Mouse (Mus musculus): Measurements from ENCODE around the gene Fam186b.

Gene Fam186b

DNA sequence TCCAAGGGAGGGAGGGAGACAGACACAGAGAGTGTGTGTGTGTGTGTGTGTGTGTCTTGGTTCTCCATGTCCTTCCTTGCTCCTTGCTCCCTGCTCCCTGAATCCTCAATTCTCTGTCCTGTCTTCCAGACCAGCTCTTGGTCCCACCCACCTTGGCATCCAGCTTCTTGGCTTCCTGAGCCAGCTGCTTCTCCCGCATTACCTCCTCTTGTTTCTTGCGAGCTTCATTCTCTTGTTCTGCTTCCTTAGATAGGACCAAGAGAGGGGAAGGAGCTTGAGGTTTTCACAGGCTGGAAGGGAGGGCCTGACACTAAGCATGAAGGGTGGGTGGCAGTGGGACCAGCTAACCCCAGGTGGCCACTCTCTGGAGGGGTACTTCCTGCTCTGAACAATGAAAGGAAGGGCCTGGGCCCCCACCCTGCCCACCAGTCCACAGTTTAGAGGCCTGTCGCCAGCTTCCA is 23.8 kb upstream of the Fam186b start:
- DNase-seq: no peak

DNA sequence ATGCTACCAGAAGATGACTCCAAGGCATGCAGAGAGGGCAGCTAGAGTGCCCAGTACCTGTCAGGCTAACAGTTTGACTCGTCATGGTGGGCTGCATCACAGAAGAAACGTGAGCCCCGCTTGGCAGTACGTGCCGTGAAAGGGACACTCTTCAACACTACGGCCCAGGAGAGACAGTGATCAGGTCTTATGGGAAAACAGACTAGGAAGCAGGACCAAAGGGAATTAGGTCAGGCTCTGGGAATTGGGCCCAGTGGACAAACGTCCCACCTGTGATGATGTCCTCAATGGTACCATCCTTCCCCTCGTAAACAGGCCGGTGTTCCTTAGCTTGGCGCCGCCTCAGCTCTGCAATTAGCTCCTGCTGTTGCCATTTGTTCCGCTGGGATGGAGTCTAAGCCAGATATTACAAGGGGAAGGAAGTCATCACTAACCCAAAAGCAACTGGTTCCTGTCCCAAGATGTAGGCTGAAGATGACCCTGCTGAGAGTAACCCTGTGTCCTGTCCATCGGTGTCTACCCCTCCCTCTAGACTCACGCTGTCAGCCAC is 23.2 kb upstream of the Fam186b start:
- DNase-seq: peak; percentile 57

DNA sequence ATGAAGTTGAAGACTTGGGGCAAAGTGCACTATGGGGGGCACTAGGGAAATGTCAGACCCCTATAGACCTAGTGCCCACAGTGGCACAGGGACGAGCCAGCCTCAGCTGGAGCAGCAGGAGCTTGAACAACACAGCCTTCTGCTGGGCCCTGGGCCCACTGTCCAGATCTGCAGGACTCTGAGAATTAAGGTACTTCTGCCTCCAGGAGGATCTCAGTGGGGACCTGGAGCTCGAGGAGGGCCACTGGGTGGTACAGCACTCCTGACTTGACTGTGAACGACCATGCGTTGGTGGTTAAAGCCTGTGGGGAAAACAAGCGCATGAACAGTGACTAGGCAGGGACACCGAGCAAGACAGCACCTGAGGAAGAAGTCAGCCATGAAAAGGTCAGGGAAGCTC is 22.4 kb upstream of the Fam186b start:
- no peak for DNase-seq

DNA sequence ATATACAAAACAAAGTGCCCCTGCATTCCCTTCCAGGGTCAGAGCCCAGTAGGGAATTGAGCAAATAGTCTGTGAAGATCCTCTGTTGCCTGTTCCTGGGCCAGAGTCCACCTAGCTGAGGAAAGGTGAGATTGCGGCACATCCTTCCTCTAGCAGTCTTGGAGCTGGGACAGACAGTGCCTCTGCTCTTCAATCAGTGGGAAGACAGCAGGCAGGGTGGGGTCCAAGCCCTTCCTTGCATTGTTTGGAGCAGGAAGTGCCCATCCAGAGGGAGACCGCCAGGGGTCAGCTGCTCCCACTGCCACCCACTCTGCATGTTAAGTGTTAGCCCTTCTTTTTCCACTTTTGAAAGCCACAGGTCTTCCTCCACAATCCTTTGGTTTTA is 21.6 kb upstream of the Fam186b start:
- DNase-seq: no peak

GRCm38 (mm10) chr15:99316314-99317266 is 20.9 kb upstream of the Fam186b start:
- peak; percentile 77 for DNase-seq

GRCm38 (mm10) chr15:99314891-99315290 is 19.2 kb upstream of the Fam186b start:
- no peak for DNase-seq

DNA sequence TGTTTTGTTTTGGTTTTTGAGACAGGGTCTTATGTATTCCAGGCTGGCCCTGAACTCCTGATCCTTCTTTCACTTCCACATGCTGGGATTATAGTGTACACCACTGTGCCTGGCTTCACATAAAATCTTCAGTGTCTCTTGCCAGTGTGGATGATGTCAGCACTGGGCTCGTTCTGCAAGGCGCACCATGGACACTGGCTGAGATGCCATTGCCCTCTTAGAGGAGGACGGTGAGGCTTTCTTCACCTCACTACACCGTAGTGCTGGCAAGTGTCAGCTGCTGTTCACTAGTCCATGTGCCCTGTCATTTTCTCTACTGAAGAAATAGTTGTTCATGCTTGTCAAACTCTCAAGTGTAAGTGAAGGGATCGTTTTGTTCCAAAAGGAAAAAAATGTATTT is 14.9 kb upstream of the Fam186b start:
- no peak for DNase-seq

GRCm38 (mm10) chr15:99309549-99309948 is 13.9 kb upstream of the Fam186b start:
- no peak for DNase-seq

DNA sequence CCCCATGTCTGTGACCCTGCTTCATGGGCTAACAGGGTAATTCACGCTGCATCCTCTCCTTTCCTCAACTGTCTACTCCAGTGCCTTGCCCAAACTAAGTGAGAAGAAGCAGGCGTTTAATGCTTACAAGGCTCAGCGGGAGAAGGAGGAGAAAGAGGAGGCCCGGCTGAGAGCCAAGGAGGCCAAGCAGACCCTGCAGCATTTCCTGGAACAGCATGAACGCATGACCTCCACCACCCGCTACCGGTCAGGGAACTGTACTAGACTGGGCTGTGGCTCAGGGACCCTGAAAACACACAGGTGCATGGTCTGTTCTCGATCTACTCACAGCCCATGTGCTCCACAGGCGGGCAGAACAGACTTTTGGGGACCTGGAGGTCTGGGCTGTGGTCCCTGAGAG is 11.8 kb upstream of the Fam186b start:
- no peak for DNase-seq

DNA sequence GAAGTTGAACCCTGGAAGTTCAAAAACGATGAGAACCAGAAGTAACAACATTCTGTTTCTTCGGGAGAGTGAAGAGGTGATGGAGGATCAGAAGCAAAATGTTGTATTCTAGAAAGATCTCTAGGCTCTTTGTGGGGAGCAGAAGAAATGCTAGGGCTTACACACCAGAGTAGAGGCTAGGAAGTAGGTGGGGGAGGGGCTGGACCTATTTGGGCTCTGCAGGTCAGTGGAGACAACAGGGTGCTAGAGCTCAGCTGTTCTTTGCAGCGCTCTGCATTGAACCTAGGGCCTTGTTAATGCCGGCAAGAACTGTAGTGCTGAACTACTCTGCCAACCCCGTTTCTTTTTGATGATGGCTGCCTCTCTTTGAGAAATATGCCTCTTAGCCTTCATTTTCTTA is 525 bp upstream of the Fam186b start:
- DNase-seq: peak; percentile 25

- DNase-seq: peak; percentile 91
These were observed 794 bp downstream of the Fam186b start, which contains the start of gene Prpf40b for GRCm38 (mm10) chr15:99294813-99295374. TSS of gene Prpf40b (plus strand) at chr15:99295087.

DNA sequence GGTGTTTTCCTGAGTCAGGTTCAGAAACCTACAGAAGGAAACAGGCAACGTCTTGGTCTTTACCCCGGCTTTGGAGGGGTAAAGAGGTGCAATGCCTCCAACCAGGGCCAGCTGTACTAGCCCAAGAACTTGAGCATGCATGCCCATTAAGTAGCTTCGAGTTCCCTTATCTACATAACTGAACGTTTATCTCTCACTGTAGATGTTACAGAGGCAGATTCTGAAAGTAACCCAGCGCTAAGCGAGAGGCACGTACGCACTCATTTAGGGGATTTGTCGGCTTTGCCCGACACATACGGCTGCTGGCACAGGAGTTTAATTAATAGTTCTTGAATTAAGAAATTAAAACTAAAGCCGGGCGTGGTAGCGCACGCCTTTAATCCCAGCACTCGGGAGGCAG is 1.4 kb downstream of the Fam186b start:
- DNase-seq: no peak

DNA sequence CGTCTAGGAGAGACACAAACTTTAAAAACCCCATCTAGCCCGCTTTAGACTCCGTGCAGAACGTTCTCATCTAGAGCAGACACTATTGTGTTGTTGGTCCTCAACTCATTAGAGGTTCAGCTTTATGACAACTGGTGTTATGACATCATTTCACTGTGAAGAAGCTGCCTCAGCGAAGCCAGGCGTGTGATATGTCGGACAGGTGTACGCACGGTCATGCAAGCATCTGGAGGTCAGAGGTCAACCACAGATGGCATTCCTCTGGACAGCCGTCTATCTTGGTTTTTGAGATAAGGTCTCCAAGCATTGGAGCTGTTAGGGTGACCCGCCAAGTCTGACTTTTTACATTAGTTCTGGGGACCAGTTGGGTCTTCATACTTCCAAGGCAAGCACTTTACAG is 5.1 kb downstream of the Fam186b start:
- DNase-seq: no peak

- no peak for DNase-seq
These were observed 10.5 kb downstream of the Fam186b start for GRCm38 (mm10) chr15:99285189-99285535.

GRCm38 (mm10) chr15:99284527-99285188 is 11.0 kb downstream of the Fam186b start:
- no peak for DNase-seq

- no peak for DNase-seq
These were observed 12.2 kb downstream of the Fam186b start for GRCm38 (mm10) chr15:99283456-99283855.

DNA sequence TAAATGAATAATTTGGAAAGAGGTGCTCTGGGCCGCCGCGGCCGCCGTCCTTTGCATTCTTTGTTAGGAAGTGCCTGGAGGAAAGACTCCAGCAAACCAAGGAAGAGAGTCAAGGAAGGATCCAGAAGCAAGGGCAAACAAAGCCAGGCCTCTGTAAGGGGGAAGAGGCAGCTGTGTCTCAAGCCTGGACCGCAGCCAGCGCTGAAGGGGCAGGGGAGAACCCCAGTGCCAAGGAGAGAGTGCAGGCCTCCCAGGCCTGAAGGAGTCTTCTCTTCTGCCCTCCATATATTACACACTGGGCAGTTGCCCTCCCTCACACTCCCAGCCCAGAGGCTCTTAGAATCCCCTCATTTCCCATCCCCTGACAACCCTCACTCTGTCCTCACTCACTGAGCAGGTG is 17.4 kb downstream of the Fam186b start:
- DNase-seq: no peak

DNA sequence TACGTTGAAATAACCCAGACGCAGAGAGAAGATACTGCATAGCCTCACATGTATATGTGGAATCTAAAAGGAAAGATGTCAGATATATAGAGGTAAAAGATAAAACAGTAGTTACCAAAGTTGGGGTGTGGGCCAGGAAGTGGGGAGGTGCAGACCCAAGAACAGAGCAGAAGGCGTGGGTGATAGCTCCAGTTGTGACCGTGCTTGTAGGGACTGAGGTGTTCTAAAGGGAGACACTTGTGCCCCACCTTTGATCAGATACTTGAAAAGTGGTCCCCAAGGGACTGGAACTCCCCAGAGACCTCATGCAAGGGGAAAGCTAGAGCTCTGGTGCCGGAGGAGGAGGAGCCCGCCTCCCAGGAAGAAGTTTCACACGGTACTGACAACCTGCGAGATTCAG is 19.6 kb downstream of the Fam186b start:
- DNase-seq: no peak

DNA sequence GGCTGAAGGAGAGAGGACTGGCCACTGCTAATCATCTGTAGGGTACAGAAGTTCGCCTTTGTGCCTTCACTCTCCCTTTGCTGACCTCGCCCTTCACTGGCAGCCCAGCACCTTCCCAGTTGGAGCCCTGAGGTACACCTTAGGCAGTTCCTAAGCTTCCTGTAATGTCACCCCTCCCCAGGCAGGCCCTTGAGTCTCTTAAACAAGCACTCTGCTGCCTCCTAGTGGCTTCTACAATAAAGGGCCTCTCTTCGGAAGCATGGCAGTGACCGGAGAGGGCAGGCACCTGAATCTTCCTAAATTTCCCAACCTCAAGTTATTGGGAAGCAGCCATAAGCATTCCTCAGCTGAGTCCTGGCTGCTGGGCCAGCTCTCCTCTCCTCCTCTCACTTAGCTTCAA is 30.0 kb downstream of the Fam186b start:
- peak; percentile 62 for DNase-seq

- DNase-seq: no peak
These were observed 31.3 kb downstream of the Fam186b start for GRCm38 (mm10) chr15:99264363-99264762.

GRCm38 (mm10) chr15:99262702-99263101 is 33.0 kb downstream of the Fam186b start:
- no peak for DNase-seq

DNA sequence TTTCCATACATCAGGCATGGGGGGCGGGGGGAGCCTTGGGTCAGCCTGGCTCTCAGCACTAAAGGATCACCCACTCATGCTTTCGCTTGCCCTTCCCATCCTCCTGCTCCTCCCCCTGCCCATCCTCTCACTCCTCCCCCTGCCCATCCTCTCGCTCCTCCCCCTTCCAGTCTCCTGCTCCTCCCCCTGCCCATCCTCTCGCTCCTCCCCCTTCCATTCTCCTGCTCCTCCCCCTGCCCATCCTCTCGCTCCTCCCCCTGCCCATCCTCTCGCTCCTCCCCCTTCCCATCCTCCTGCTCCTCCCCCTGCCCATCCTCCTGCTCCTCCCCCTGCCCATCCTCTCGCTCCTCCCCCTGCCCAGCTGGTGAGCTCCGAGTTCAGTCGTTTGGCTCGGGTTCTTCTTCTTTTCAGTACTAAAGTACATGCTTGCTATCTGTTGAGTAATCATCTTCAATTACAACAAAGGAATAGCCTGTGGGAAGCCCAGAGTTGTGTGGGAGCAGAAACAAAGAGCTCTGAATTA is 35.9 kb downstream of the Fam186b start:
- DNase-seq: no peak

DNA sequence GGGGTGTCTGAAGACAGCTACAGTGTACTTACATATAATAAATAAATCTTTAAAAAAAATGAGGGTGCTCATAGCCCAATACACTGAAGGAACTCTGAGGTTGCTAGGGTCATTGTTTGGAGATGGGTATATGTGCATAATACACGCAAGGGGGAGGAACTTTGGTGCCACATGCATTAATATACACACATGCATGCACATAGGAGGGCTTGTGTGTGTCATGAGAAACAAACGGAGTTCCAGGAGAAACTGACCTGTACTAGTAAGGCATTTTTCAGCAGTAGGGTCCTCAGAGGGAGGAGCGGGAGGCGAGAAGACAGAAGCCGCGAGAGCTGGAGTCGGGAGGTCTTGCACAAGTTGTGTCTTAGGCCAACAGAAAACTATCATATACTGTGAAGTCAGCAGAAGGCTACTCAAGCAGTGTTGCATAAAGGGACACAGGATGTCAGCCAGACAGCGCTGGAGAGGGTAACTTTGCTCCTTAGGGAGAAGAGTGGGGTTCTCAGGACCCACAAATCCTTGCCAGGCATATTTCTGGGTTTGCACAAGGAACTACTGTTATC is 36.4 kb downstream of the Fam186b start:
- no peak for DNase-seq
